Mouse (Mus musculus) T-cell, adult 66 days (primary cell): Measurements from ENCODE around the gene Tomm20l. TPM values are rescaled to one million over a fixed set of nuclear protein-coding genes. Genes with fewer than 3 reads are reported as not detected.

Source experiments
- total RNA-seq, 2 experiments: library from RNA; stranded (reverse); gene quantifications; 3 replicates in 1 of 2; 4 replicates in 1 of 2; pipeline ENCODE4 v1.2.4; 2023

Gene Tomm20l
- not detected for total RNA-seq

DNA sequence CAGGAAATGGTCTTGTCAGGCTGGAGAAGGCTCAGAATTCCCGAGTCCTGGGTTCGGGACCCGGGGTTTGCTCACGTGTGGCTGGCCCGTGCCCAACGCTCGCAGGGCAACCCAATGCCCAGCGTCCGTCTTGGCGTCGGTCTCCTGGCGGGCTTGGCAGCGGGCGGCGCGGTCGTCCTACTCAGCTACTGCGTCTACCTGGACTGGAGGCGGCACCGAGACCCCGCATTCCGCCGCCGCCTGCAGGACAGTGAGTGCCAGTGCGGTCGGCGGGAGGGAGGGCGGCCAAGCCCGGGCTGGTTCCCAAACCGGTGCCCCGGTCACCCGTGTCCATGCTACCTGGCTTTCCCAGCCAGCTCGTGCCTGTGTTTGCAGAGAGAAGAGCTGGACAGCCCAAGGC lies at the start of gene Tomm20l:
TSS of gene Tomm20l (plus strand) at position 98 of the 400 bp plus-strand sequence.

DNA sequence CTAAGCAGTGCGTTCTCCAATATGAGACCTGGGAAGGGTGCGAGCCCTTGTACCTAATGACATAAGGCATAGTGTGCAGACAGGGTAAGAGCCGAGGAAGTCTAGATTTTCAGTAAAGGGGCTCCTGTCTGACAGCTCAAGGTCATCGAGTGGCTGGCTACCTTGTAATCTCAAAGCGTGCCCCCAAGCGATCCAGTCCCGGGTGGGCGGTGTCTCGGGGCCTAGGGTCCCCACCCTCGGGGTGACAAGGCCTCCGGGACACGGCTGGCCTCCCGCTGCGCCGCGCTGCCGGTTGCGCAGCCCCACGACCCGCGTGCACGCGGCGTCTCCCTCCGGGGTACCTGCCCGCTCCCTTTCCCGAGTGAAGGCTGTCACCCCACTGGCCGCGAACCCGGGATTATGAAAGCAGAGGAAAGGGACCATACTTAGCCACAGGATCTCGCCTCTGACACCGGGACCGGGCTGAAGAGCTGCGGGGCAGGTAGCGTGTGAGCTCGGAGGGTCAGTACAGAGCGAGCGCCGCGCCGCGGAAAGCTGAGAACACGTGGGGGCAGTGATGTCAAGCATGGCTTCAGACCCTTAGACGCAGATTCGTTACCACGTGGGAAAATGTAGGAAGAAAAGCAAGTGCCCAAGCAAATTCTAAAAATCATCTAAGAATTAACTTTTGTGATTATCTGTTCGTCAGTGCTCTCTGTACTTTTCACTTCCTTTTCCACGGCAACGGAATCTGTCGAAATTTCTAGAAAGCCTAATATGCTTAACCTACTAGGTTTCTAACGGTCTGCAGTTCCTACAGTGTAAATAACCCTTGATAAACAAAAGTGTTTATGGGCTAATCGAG lies 25.1 kb downstream of the Tomm20l start, which contains the start of the genes Timm9 and 2700049A03Rik:
TSS of gene Timm9 (minus strand) at position 555 of the 844 bp plus-strand sequence.
TSS of gene 2700049A03Rik (plus strand) at position 719 of the 844 bp plus-strand sequence.

Other genes starting within 250 kb of the Tomm20l start
- 100 to 1,000 TPM; 125 to 140 TPM for gene Actr10, start 173.6 kb upstream of the Tomm20l start, total RNA-seq
- gene Psma3, start 136.8 kb upstream of the Tomm20l start, total RNA-seq = 100 to 1,000 TPM; 196 to 235 TPM
- gene Arid4a, start 95.4 kb upstream of the Tomm20l start, total RNA-seq = 100 to 1,000 TPM in 1 of 2 experiments, 10 to 100 TPM in 1; 99.0 to 101 TPM
- 10 to 100 TPM; 41.3 to 44.8 TPM for gene Timm9, start 25.3 kb downstream of the Tomm20l start, total RNA-seq
- 10 to 100 TPM; 12.4 to 15.8 TPM for gene 2700049A03Rik, start 25.4 kb downstream of the Tomm20l start, total RNA-seq
- under 1 TPM; 0.24 to 0.58 TPM for gene Dact1, start 198.5 kb downstream of the Tomm20l start, total RNA-seq